Mouse (Mus musculus) erythroid progenitor cell, adult 5-6 weeks (primary cell): ENCODE results near the gene Csdc2. TPM values are rescaled to one million over a fixed set of nuclear protein-coding genes. Genes with fewer than 3 reads are reported as not detected.
"Not testable (repeated sequence)": the region's sequence is repeated elsewhere in the genome, so short reads cannot be mapped to it uniquely, and the experiment has no call there.

Experiments
- ATAC-seq: replicated peaks from 2 replicates; pipeline ENCODE4 v1.8.0; 2016; ENCODE audit warnings: moderate number of reproducible peaks, mild to moderate bottlenecking, moderate TSS enrichment, inconsistent platforms; ENCODE audit not compliant: poor library complexity, low FRiP score, severe bottlenecking
- total RNA-seq, 2 experiments: library from RNA; stranded (forward) in 1 of 2; stranded (reverse) in 1 of 2; fragments of 150-400 nt in 1 of 2; fragments of 186-747, 209-891 nt in 1 of 2; gene quantifications; 2 replicates each; pipeline versions ENCODE4 v1.2.3 to v1.2.4; 2015 to 2017; ENCODE audit warnings: low replicate concordance in 2 of 2

Gene Csdc2
- total RNA-seq (2015; ENCODE audit: low replicate concordance) = not detected in 2 replicates
- total RNA-seq (2017; ENCODE audit: low replicate concordance) = not detected in 2 replicates

DNA sequence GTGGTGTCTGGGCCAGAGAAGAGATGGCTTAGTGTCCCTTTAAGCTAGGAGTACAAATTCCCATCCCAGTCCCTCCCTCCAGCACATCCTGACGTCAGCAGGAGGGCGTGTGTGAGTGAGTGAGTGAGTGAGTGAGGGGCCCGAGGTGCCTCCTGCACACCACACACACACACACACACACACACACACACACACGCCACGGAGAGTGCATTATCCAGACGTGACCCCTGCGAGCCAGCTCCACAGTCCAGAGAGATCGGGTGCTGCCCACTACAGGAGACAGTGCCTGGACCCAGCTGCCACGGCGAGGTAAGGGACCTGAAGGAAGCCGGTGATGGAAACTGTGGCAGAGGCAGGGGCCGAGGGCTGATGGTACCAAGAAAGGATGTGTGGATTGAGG lies at the start of gene Csdc2:
TSS of gene Csdc2 (plus strand) at position 81 of the 400 bp plus-strand sequence.
- no peak for ATAC-seq

DNA sequence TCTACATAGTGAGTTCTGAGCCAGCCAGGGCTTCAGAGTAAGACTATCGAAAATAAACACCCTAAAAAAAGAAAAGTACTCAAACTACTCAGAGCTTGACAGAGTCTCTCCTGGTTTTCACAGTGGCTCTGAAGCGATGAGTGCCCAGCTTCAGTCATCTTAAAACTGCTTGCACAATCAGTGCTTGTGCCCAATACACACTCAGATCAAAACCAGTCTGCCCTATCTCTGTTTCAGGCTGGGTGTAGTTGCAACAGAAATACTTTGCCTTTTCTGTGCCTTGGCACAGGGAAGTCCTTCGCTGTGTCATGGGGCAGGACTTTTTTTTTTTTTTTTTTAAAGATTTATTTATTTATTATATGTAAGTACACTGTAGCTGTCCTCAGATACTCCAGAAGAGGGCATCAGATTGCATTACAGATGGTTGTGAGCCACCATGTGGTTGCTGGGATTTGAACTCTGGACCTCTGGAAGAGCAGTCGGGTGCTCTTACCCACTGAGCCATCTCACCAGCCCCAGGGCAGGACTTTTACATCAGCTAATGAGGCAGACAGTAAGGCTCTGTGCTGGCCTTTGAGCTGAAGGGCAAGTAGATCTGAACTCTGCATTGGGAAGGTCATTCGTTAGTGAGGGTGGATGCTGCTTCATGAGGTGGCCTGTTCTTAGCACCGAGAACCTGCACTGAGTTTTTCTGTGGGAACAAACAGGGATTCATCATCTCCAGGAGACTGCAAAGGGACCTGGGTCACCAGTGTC lies 49.6 kb upstream of the Csdc2 start:
- ATAC-seq = no peak

DNA sequence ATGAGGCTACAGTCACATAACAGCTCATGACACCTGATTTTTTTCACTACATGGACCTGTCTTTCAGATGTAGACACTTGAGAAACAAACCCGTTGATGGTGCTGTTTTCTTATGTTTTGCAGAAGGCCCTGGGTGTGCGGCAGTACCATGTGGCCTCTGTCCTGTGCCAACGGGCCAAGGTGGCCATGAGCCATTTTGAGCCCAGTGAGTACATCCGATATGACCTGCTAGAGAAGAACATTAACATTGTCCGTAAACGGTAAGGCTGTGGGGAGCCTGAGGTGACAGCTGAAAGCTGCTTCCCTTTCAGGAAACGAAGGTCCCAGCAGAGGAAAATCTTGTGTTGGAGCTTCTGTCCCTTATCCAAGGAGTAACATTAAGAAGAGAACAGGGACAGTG lies 47.4 kb upstream of the Csdc2 start:
- ATAC-seq = no peak

GRCm38 (mm10) chr15:81891140-81891802 lies 45.3 kb upstream of the Csdc2 start:
- no peak for ATAC-seq

- peak; percentile 92 for ATAC-seq
Observed at GRCm38 (mm10) chr15:81891822-81892580, 44.6 kb upstream of the Csdc2 start.

DNA sequence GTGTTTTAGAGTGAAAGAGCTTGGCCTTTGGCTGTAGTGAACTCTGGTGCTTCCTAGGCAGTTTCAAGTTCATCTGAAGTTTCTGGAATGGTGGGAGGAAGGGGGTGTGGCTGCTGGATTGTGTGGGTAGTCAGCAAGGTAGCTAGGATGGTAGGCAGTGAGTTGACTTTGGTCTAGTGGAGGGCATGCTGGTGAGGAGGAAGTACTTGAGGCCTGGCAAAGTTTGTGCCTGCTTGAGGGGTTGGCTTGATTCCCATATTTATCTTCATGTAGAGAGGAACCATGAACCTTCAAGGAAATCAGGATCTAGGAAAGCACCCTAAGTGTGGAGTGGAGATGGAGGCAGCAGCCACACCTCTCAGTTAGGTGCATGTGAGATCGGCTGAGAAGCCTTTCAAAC lies 42.6 kb upstream of the Csdc2 start:
- no peak for ATAC-seq

- ATAC-seq = no peak
Observed at GRCm38 (mm10) chr15:81896407-81896806, 40.2 kb upstream of the Csdc2 start.

GRCm38 (mm10) chr15:81897607-81898285 lies 38.8 kb upstream of the Csdc2 start:
- ATAC-seq = no peak

GRCm38 (mm10) chr15:81898751-81899150 lies 37.8 kb upstream of the Csdc2 start:
- no peak for ATAC-seq

DNA sequence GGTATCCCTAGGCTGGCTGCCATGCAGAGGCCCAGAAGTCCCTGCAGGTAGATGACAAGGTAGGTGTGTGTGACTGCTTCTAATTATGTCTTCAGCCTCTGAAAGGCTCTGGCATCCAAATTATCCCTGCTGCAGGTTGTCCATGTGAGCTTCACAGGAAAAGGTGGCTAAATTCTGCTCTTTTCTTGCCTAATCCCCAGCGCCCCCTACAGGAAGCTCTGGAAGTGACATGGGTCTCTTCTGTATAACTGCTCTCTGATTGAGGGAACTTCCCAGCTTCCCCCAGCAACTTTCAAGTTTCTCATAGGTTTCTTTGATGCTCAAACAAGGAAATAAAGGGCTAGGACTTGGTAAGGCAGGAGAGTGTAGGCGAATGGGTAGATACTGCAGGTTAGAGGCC lies 31.6 kb upstream of the Csdc2 start:
- ATAC-seq = peak; percentile 57

DNA sequence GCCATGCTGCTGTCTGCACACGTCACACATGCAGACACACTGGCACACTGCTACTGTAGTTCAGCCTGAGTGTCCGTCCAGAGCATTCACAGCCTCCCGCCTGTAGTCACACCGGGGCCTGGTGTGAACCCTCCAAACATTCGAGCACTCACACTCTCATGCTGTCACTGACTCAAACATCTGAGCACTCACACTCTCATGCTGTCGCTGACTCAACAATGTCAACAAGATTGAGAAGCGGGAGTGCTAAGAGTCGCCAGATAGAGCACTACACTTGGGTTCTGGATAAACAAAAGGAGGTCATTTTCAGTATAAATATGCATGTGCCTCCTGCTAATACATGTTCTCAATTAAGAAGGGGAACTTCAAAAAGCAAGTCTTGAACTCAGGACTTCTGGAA lies 28.6 kb upstream of the Csdc2 start:
- ATAC-seq = no peak

DNA sequence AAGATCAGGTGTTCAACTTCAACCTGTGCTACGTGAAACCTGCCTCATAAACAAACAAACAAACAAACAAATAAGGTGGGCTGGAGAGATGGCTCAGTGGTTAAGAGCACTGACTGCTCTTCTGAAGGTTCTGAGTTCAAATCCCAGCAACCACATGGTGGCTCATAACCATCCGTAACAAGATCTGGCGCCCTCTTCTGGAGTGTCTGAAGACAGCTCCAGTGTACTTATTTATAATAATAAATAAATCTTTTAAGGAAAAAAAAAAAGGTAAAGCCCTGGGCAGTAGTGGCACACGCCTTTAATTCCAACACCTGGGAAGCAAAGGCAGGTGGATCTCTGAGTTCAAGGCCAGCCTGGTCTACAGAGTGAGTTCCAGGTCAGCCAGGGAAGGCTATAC lies 27.8 kb upstream of the Csdc2 start:
- not testable (repeated sequence) for ATAC-seq

GRCm38 (mm10) chr15:81912498-81912897 lies 24.1 kb upstream of the Csdc2 start:
- ATAC-seq = no peak

DNA sequence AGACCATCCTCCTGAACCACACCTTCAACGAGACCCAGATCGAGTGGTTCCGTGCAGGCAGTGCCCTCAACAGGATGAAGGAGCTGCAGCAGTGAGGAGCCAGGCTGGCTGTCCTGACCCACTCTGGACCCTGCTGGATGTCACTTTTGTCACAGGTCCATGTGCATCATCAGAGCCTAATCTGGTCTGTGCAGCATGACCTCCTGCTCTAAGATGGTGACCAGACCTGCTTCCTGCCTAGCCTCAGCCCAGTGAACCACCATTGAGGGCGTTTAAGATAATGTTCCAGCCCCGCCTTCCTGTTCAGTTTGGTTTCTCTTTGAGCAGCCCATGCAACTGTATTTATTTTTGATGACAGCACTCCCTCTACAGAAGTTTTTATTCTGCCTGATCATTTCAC lies 21.9 kb upstream of the Csdc2 start:
- no peak for ATAC-seq

DNA sequence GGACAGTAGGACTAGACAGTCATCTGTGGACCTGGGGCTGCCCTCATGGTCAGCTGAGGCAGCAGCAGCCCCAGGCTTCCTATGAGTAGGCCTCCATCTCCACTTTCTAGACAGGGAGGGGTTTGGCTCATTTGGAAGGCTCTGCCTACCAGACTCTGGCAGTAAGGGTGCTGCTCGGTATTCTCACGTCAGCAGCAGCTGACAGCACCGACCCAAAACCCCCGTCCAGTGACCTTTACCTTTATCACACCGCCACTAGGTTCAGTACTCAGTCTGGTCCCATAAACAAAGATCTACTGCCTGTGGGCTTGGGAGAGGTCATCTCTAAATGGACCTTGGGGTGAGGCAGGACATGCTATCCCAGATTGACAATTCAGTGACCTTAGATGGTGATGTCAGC lies 20.9 kb upstream of the Csdc2 start:
- ATAC-seq = no peak

DNA sequence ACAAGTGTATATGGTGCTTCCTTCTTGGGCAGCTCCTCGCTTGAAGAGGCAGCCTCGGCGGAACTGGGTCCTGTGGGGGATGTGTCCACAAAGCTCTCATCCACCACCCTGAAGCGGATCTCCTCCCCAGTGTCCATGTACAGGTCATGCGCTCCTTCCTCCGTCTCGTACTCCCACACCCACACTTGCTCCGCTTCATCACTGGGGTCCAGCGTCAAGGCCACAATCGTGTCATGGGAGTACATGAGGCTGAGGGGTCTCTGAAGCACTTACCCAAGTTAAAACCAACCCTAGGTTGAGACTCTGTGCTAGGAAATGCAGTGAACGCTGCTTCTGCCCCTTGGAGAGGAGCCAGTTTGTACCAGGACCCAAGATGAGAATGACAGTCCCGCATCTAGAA lies 19.4 kb upstream of the Csdc2 start:
- ATAC-seq = no peak

DNA sequence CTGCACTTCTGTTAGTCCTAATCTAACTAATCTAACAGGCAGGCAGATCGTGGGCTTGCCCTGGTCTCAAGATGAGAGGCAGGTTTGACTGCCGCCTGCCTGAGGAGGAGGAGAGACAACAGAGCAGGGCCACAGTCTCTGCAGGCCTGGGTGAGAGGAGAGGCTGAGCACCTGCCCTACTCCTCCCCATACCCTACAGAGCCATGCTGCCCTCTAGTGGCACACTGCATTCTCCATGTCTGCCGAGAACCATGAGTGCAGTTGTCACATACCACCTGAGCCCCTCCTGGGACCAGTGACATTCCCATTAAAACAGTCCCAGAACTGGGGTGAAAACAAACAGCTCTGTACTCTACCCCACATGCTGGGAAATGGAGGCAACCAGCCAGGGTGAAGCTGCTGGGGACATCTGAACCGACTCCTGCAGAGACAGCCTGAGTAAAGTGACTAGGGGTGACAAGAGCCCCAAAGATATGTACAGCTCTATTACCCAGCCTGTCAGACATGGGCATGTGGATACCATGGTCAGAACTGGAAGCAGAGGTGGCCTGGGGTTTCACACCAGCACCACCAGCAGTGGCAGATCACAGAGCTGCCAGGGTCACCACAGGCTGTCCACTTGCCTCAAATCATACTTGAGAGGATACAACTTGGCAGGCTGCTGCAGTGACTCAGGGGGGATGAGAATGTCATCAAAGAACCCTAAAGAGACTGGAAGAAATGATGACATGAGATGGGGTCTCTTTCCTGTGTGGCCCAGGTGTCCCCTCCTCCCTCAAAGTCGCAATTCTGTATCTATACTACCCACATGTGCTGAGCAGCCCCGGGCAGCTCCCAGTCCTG lies 18.7 kb upstream of the Csdc2 start:
- peak; percentile 81 for ATAC-seq

DNA sequence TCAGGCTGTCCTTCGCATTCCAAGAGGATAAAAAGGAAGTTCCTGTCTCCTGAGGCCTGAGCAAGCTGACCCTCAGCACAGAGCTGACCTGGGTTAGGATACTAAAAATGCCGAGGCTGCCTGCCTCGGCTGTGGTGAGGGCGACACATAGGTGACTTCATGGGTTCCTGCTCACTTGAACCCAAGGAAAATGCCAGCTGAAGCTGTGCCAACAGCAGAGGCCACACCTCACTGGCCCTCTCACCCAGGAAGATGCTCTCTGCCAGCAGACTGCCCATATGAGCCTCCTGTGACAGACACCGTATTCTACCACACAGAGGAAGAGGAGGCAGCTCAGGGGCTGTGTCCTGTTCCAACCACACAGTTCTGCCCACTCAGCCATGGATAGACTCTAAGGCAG lies 17.5 kb upstream of the Csdc2 start:
- ATAC-seq = no peak

GRCm38 (mm10) chr15:81920546-81921217 lies 15.9 kb upstream of the Csdc2 start:
- ATAC-seq = no peak
